Mouse (Mus musculus): ENCODE results near the gene Nkg7.

GRCm38 (mm10) chr7:43422995-43423617 lies 13.8 kb upstream of the Nkg7 start:
- TF ChIP-seq CTCF (conservative IDR thresholded peaks at IDR 0.05; ENCODE audit: low read length) (peak; percentile 96), POU5F1 (IDR thresholded peaks at IDR 0.05; ENCODE audit: borderline replicate concordance, low read length) (no peak), NANOG (IDR thresholded peaks at IDR 0.05; ENCODE audit: borderline replicate concordance, low read length) (no peak)

Measured in E14TG2a.4 (cell line).